Mouse (Mus musculus) R1 (cell line): ENCODE measurements around the gene Alox12.

Experiments used
- DNase-seq: peaks from one replicate; pipeline ENCODE4 v3.0.0-alpha.2; 2018; ENCODE audit warnings: low read depth, low spot score

Alox12 gene

DNA sequence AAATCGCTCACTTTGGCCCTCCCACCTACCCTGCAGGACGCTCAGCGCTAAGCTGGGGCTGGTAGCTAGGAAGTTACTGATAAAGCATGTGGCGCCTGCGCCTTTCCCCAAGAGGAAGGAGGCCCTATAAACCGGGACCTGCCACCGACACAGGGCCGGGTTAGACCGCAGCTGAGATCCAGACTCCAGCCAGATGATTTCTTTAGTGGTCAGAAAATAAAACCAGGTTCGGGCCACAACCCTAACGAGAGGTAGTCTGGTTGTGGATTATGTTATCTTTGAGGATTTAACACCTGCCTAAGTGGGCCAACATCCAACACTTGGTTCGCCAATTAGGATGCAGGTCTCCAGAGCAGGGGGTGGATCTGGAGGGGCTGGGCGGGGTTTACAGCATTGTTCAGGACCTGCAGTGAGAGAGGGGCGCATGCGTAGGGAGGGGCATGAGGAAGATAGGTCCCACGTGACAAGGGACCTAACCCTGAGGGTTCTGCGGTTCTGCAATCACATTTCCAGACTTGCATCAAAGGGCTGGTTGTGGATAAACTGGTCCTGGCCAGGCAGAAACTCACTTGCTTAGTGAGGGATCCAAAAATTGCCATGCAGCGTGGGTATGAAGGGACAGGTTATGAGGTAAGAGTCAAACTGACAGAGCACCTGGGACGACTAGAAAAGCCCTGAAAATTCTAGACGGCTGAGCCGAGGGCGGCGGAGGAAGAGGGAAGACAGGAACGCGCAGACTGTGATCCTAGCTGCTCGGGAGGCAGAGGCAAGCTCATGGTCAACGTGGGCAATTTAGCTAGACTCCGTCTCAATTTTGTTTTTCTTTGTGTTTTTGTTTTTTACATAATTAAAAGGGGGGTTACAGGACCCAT is 34.2 kb downstream of the Alox12 start, which contains the start of gene Slc16a13:
Slc16a13 (minus strand) TSS at position 334 of the 872 bp plus-strand sequence.
- DNase-seq, result peak; percentile 99

DNA sequence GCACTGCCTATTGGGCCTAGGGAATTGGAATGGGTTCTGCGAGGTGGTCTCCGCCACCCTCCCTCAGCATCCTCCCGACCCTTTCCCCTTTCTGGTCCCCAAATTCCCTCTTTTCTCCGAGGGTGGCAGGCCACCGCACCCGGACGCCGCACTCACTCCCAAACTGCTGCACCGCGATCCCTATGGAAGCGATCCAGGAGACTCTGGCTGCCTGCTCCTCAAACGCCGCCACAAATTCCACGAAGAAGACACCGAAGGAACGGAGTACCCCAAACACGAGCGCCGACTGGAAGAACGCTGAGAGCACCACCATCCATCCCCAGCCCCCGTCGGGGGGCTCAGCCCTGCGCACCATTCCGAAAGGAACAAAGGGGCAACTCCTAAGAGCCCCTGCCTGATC is 34.8 kb downstream of the Alox12 start:
- no peak for DNase-seq

DNA sequence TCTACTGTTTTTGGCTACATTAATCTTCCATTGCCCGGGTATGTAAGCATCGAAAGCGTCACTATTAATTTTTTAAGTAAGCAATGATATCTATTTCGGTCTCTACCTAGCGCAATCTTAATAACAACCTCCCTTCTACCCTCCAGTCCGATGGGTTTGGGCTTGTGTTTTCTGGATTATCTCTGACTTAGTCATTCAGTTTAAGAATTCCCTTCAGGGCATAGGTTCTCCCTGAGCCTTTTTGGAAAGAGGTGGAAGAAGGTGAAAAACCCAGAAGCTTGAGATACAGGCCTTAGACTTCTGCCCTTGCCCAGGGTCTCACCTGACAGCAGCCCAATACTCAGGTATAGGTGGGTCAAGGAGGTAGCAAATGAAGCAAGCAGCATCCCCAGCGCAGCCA is 35.3 kb downstream of the Alox12 start:
- DNase-seq, result no peak

GRCm38 (mm10) chr11:70218741-70219470 is 36.2 kb downstream of the Alox12 start:
- no peak for DNase-seq

GRCm38 (mm10) chr11:70218039-70218438 is 37.1 kb downstream of the Alox12 start:
- DNase-seq, result no peak

GRCm38 (mm10) chr11:70216103-70216502 is 39.0 kb downstream of the Alox12 start:
- DNase-seq, result no peak

GRCm38 (mm10) chr11:70215301-70215700 is 39.9 kb downstream of the Alox12 start:
- no peak for DNase-seq

DNA sequence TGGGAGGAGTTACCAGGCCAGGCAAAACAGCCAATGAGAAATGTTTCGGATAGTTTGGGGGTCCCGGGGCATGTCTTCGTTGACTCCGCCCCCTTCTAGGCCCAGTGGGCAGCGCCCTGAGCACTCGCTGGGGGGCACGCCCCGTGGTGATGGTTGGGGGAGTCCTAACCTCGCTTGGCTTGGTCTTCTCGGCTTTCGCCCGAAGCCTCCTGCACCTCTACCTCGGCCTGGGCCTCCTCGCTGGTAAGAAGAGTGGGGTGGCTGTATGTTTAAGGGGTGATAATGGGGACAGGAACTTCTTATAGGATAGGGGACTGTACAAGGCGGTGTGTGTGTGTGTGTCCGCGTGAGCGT is 40.3 kb downstream of the Alox12 start:
- DNase-seq, result peak; percentile 25

- DNase-seq, result peak; percentile 29
Measured at GRCm38 (mm10) chr11:70214191-70214855, 40.8 kb downstream of the Alox12 start.

DNA sequence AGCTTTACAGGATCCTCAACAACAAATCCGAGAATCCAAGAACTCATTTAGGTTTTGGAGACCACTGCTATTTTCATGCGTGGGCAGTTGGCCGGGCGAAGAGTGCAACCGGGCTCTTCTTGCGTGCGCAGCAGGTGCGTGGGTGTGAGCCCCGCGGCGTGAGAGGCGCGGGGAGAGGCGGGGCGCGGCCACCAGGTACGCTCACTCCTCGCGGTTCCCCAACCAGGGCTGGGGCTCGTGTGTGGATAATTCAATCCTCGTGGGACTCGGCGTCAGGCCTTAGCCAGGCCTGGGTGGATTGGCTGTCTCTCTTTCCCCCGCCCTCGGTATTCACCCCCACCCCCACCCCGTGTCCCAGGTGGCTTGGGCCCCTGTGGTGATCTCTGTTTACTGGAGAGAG is 41.4 kb downstream of the Alox12 start:
- no peak for DNase-seq

- DNase-seq, result peak; percentile 46
Measured at GRCm38 (mm10) chr11:70212896-70213295, 42.3 kb downstream of the Alox12 start.

DNA sequence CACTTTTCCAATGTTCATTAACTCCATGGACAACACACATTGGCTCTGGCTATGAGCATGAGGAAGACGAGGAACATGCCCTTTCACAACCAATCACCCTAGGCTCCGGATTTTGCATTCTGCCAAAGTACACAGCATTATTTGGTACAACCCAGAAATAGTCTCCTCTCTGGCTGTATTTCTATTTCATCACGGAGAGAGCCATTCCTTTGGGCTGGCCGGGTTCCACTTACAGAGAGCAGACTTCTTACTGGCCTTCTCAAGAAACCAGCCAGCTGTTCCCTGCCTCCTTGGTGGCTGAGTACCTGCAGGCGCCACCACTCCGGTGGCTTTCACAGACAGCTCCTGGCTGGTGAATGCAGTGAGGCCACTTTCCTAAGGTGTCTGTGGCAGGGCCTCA is 42.7 kb downstream of the Alox12 start, which contains the start of gene Slc16a11:
Slc16a11 (plus strand) TSS at position 330 of the 400 bp plus-strand sequence.
- no peak for DNase-seq

GRCm38 (mm10) chr11:70211972-70212371 is 43.2 kb downstream of the Alox12 start:
- DNase-seq, result no peak

DNA sequence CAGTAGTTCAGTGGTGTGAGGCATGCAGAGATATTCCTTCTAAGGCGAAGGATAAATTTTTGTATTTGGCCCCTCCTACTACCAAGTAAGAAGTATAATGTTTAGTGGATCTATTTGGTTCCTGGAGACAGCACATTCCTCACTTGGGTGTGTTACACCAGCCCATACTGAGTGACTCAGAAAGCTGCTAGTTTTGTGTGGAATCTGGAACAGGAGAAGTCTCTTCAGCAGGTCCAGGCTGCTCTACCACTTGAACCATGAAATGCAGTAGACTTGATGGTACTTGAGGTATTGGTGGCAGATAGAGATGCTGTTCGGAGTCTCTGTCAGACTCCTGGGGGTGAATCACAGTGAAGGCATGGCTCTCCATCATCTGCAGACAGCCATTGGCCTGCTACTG is 44.5 kb downstream of the Alox12 start:
- peak; percentile 26 for DNase-seq

GRCm38 (mm10) chr11:70208778-70209388 is 46.3 kb downstream of the Alox12 start:
- DNase-seq, result no peak

DNA sequence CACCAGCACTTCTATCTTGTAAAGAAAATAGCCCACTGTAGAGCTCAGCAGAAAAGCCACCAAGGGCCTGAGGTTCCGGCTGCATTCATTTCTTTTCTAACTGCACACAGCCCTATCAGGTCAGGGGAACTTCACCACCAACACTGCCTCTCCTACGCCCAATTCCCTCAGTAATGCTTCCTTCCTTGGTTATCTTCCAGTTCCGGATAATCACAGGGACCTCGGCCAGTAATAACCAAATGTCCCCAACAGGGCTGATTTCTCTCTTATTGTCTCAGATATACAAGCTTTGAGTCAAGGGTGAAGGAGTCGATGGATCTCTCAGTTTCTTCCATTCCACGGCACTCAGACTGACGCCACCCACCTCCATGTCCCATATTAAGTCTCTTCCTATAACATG is 47.9 kb downstream of the Alox12 start:
- no peak for DNase-seq

DNA sequence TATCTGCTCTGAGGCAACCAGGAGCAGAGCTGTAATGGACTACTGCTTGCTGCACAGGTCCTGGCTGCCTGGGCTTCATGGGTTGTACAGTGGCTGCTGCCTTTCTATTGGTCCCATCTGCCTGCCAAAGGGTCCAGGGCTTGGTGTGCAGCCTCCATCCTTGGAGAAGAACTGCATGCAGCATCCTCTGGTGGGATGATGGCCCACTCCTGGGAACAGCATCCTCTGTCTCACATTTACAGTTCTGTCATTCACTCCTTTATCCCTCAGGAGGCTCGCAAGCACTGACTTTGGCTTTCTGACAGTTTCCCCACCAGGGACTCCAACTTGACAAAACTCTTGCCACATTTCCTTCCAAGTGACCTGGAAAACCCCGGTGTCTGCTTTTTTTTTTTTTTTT is 48.4 kb downstream of the Alox12 start:
- DNase-seq, result no peak

GRCm38 (mm10) chr11:70201691-70202090 is 53.5 kb downstream of the Alox12 start:
- DNase-seq, result peak; percentile 75

DNA sequence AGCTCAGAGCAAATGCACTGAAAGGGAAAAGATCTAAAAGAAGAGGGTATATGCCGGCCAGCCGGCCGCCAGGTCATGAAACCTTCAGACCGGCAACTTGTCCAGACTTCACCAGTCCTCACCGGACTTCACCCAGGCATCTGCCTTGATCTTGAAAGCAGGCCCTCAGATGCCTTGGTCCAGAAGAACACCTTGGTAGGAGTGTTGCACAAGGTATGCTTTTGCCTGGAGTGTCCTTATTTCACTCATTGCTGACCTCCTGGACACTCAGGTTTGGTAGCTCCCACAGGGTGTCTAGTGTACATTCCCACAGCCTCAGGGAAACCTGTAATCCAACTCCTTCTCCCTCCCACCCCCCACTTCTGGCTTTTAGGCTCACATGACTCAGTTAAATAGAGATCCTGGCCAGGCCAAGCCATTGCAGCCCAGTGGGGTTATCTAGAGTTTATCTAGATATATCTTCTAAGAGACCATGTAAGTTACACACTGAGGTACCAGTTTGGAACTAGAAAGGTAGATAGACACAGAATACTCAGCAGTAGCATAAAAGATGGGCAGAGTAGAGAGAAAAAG is 55.0 kb downstream of the Alox12 start:
- no peak for DNase-seq

- DNase-seq, result no peak
Measured at GRCm38 (mm10) chr11:70199107-70199506, 56.0 kb downstream of the Alox12 start.

DNA sequence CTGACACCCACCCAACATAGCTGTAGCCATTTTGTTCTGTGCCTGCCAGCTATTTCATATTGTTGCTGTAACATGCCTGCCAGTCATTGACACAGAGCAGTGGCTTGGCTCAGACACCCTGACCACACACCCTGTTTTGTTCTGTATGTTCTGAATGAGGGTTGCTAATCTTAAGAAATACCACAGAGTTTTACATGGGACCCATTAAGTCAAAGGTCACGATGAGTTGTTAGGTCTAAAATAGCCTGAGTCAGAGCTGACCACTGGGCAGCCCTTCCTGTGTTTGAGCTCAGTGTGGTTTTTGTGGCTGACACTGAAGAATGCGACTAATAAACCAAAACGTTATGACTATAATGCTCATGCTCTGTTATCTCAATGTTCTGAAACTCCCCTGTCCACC is 56.8 kb downstream of the Alox12 start:
- DNase-seq, result no peak
